In genomic region chr2:73272351-73273248, GRCm38 (mm10) we compare ENCODE assay signal across 8 mouse cellular contexts. TPM values are rescaled to one million over a fixed set of nuclear protein-coding genes. Genes with fewer than 3 reads are reported as not detected.
A peak's percentile ranks its signal among the peaks of the same experiment; 100 is the strongest.
DNase-seq lines count a peak whose midpoint lies in the region; ATAC-seq and TF ChIP-seq lines count a peak whose summit lies in the region.

No protein-coding gene starts in this region.

- WGBS in lung, adult 2 months = 2% methylated on average over 55 of the region's 55 CpGs
- under 1% methylated on average over 52 of the region's 55 CpGs for WGBS in liver, embryonic 12.5 days (ENCODE audit: insufficient replicate concordance)

- H3K4me2 ChIP-seq in liver, embryonic 12.5 days = peak overlapping the region; percentile 73

- no peak overlapping the region for H3K4me3 ChIP-seq in lung, adult 2 months (replicated peaks; ENCODE audit: extremely low read depth, low read depth, low read length)
- peak overlapping the region; percentile 27 for H3K4me3 ChIP-seq in cortical plate, adult 2 months (ENCODE audit: insufficient read depth, low read length)
- peak overlapping the region; percentile 50 for H3K4me3 ChIP-seq in liver, embryonic 12.5 days

- H3K4me1 ChIP-seq in lung, adult 2 months (ENCODE audit: control insufficient read depth, insufficient read depth, low read length) = peaks cover 17% of the 10 kb centered on the region
- no peaks in the 10 kb centered on the region for H3K4me1 ChIP-seq in cortical plate, adult 2 months (ENCODE audit: control insufficient read depth, insufficient read depth, low read length)
- peaks cover 50% of the 10 kb centered on the region for H3K4me1 ChIP-seq in liver, embryonic 12.5 days

- no peak for TF ChIP-seq POLR2A in lung, adult 2 months (IDR thresholded peaks at IDR 0.05; ENCODE audit: borderline replicate concordance, extremely low read depth, low read depth, low read length)
- TF ChIP-seq POLR2A in cortical plate, adult 2 months (IDR thresholded peaks at IDR 0.05; ENCODE audit: extremely low read depth, insufficient read depth, low read length) = no peak

- H3K27ac ChIP-seq in cortical plate, adult 2 months (ENCODE audit: insufficient read depth, low read length) = no peak overlapping the region
- no peak overlapping the region for H3K27ac ChIP-seq in liver, embryonic 12.5 days

- peak; percentile 44 for DNase-seq in lung, adult 2 months
- no peak for DNase-seq in lung, adult 18-20 months
- peak; percentile 44 to 59 for DNase-seq in heart, postnatal 36 days
- peak; percentile 44 for DNase-seq in retina, postnatal 1 day
- DNase-seq in left cerebral cortex, adult 11 months (ENCODE audit: low spot score) = no peak
- no peak for DNase-seq in spleen, postnatal 14 days (ENCODE audit: low spot score in 2 of 2)

- intact Hi-C loops in heart, postnatal 36 days (cut with DNase I) = loop anchor here (5.0 to 10.0 kb wide), 3 partner anchors 208 to 1730 kb away; partner anchors contain the start of genes Hoxd10 and Hoxd9

- no peak for ATAC-seq in liver, embryonic 12.5 days

- peak overlapping the region; percentile 17; the same call in 1 of the 2 replicates for H3K9ac ChIP-seq in liver, embryonic 12.5 days

- no peaks in the 10 kb centered on the region for H3K9me3 ChIP-seq in liver, embryonic 12.5 days (replicated peaks)

- H3K36me3 ChIP-seq in liver, embryonic 12.5 days = no peaks in the 10 kb centered on the region

- TF ChIP-seq CTCF in lung, adult 2 months (IDR thresholded peaks at IDR 0.05; ENCODE audit: insufficient read depth, low read length) = no peak
- no peak for TF ChIP-seq CTCF in cortical plate, adult 2 months (IDR thresholded peaks at IDR 0.05; ENCODE audit: extremely low read depth, insufficient read depth, low read length)

- H3K27me3 ChIP-seq in liver, embryonic 12.5 days (replicated peaks) = peaks cover 93% of the 10 kb centered on the region

RNA-seq across cellular contexts. Expression of gene Sp9, which starts 0.9 kb away (rescaled TPM):
- not detected in 2 replicates for polyA plus RNA-seq in lung, adult 2 months (2012; rRNA removed)
- polyA plus RNA-seq in cortical plate, adult 2 months (2012; rRNA removed) = 1.3 and 2.3 TPM in 2 replicates
- not detected for total RNA-seq in heart, postnatal 36 days (2021)
- polyA plus RNA-seq in liver, embryonic 12.5 days (2016; fragmentation: Nextera tagmentation; extraction: Ambion mirVana) = not detected in 2 replicates

RNA-seq across cellular contexts. Expression of gene Scrn3, which starts 39.8 kb away (rescaled TPM):
- 5.5 and 8.9 TPM in 2 replicates for polyA plus RNA-seq in lung, adult 2 months (2012; rRNA removed)
- 22.8 and 24.8 TPM in 2 replicates for polyA plus RNA-seq in cortical plate, adult 2 months (2012; rRNA removed)
- 10 to 100 TPM; 23.2 to 24.3 TPM for total RNA-seq in heart, postnatal 36 days (2021)
- 27.1 and 28.3 TPM in 2 replicates for polyA plus RNA-seq in liver, embryonic 12.5 days (2016; fragmentation: Nextera tagmentation; extraction: Ambion mirVana)

RNA-seq across cellular contexts. Expression of gene Cir1, which starts 39.9 kb away (rescaled TPM):
- polyA plus RNA-seq in lung, adult 2 months (2012; rRNA removed) = 2.1 and 4.3 TPM in 2 replicates
- 26.7 and 29.2 TPM in 2 replicates for polyA plus RNA-seq in cortical plate, adult 2 months (2012; rRNA removed)
- total RNA-seq in heart, postnatal 36 days (2021) = 10 to 100 TPM; 18.1 to 20.5 TPM
- 17.4 and 19.1 TPM in 2 replicates for polyA plus RNA-seq in liver, embryonic 12.5 days (2016; fragmentation: Nextera tagmentation; extraction: Ambion mirVana)

RNA-seq across cellular contexts. Expression of gene Ola1, which starts 53.9 kb away (rescaled TPM):
- polyA plus RNA-seq in lung, adult 2 months (2012; rRNA removed) = 2.4 and 5.3 TPM in 2 replicates
- polyA plus RNA-seq in cortical plate, adult 2 months (2012; rRNA removed) = 69.6 and 70.5 TPM in 2 replicates
- total RNA-seq in heart, postnatal 36 days (2021) = 10 to 100 TPM; 42.9 to 44.6 TPM
- 72.7 and 77.3 TPM in 2 replicates for polyA plus RNA-seq in liver, embryonic 12.5 days (2016; fragmentation: Nextera tagmentation; extraction: Ambion mirVana)

Comparison
In these comparisons a context has a peak if more than half of its experiments do, and no peak if none do; other contexts are left out.
1. DNase-seq: peak in lung, adult 2 months (single experiment), heart, postnatal 36 days (2 of 2) and retina, postnatal 1 day (single experiment); none in lung, adult 18-20 months (0 of 2), left cerebral cortex, adult 11 months (single experiment) and spleen, postnatal 14 days (0 of 2).